Mouse (Mus musculus) hindbrain, embryonic 14.5 days (tissue): Measurements from ENCODE around the gene Slc16a3. TPM values are rescaled to one million over a fixed set of nuclear protein-coding genes. Genes with fewer than 3 reads are reported as not detected.

Experiments
- ATAC-seq: fragments of 200-750 bp; cut with Nextera tagmentation; 2 replicates; pipeline ENCODE4 v1.8.0; 2017; ENCODE audit warnings: moderate number of reproducible peaks, mild to moderate bottlenecking, moderate TSS enrichment, moderate library complexity; ENCODE audit not compliant: low FRiP score
- DNase-seq: peaks from one replicate; pipeline ENCODE4 v3.0.0-alpha.2; 2015; ENCODE audit warnings: low spot score
- H3K27ac ChIP-seq: fragments of 300-500 bp; sonication (generic); 2 replicates; pipeline ENCODE4 v1.5.1; 2014; ENCODE audit warnings: mild to moderate bottlenecking, moderate library complexity
- H3K27me3 ChIP-seq: fragments of 300-500 bp; sonication (generic); 2 replicates; pipeline ENCODE4 v1.6.1; 2014; ENCODE audit warnings: mild to moderate bottlenecking, low read length, mixed read lengths; ENCODE audit not compliant: control insufficient read depth, insufficient read depth
- H3K36me3 ChIP-seq: fragments of 300-500 bp; sonication (generic); replicated peaks from 2 replicates; pipeline ENCODE4 v1.6.1; 2014; ENCODE audit not compliant: control insufficient read depth, insufficient read depth
- H3K4me1 ChIP-seq: fragments of 300-500 bp; sonication (generic); replicated peaks from 2 replicates; pipeline ENCODE4 v1.6.1; 2014; ENCODE audit warnings: antibody characterized with exemption, low read length, mixed read lengths; ENCODE audit not compliant: control insufficient read depth, insufficient read depth
- H3K4me2 ChIP-seq: fragments of 300-500 bp; sonication (generic); replicated peaks from 2 replicates; pipeline ENCODE4 v1.6.1; 2014; ENCODE audit warnings: mild to moderate bottlenecking, moderate library complexity
- H3K4me3 ChIP-seq: fragments of 300-500 bp; sonication (generic); replicated peaks from 2 replicates; pipeline ENCODE4 v1.5.1; 2014; ENCODE audit warnings: mild to moderate bottlenecking, low read length
- H3K9ac ChIP-seq: fragments of 300-500 bp; sonication (generic); 2 replicates; pipeline ENCODE4 v1.6.1; 2014
- H3K9me3 ChIP-seq: fragments of 300-500 bp; sonication (generic); 2 replicates; pipeline ENCODE4 v1.6.1; 2016; ENCODE audit warnings: low read length; ENCODE audit not compliant: control insufficient read depth
- WGBS: fragments of 180-500 bp; shearing (Covaris S2); extraction: QIAGEN DNeasy Blood & Tissue Kit; methylation state at CpG from one replicate; pipeline ENCODE4 v1.1.7; 2014; 5-methylcytosine and 5-hydroxymethylcytosine counted together
- polyA plus RNA-seq: library from polyadenylated mRNA; unstranded; fragments of >200 nt; fragmentation: Nextera tagmentation; extraction: Ambion mirVana; gene quantifications from 2 replicates; pipeline ENCODE4 v1.2.1, GENCODE M21; 2014

The Slc16a3 gene
- polyA plus RNA-seq: 4.2 and 4.4 TPM in 2 replicates

GRCm38 (mm10) chr11:120948328-120948727 is at the start of gene Slc16a3:
Slc16a3 (plus strand) TSS chr11:120948480.
- H3K36me3 ChIP-seq: no peaks in the 10 kb centered on the region
- peak within 1 kb of the TSS; percentile 52 for H3K4me2 ChIP-seq
- WGBS: 31% methylated on average over 12 of the region's 12 CpGs
- H3K4me1 ChIP-seq: peaks cover 15% of the 10 kb centered on the region
- H3K27ac ChIP-seq: no peak within 1 kb of the TSS
- peak within 1 kb of the TSS; percentile 33 for H3K4me3 ChIP-seq
- no peak within 1 kb of the TSS; the same call in 1 of the 2 replicates for H3K9ac ChIP-seq
- ATAC-seq: no peak
- no peaks in the 10 kb centered on the region for H3K9me3 ChIP-seq
- peaks cover 28% of the 10 kb centered on the region for H3K27me3 ChIP-seq
- DNase-seq: no peak

- Histone ChIP-seq H3K27me3 (no peaks in the 10 kb centered on the region), H3K9me3 (no peaks in the 10 kb centered on the region), H3K9ac (no peak overlapping the region), H3K4me2 (no peak overlapping the region), H3K36me3 (peaks cover 36% of the 10 kb centered on the region), H3K27ac (no peak overlapping the region), H3K4me3 (no peak overlapping the region), H3K4me1 (no peaks in the 10 kb centered on the region)
- DNase-seq (no peak), ATAC-seq (no peak)
- WGBS: 91% methylated on average over 8 of the region's 8 CpGs
These were observed 47.7 kb upstream of the Slc16a3 start for GRCm38 (mm10) chr11:120900276-120901244.

- H3K4me3 ChIP-seq: no peak overlapping the region
- no peaks in the 10 kb centered on the region for H3K4me1 ChIP-seq
- H3K27me3 ChIP-seq: no peaks in the 10 kb centered on the region
- no peaks in the 10 kb centered on the region for H3K9me3 ChIP-seq
- ATAC-seq: no peak
- no peak overlapping the region for H3K4me2 ChIP-seq
- WGBS: 70% methylated on average over 21 of the region's 21 CpGs
- DNase-seq: no peak
- H3K9ac ChIP-seq: no peak overlapping the region
- peaks cover 26% of the 10 kb centered on the region for H3K36me3 ChIP-seq
- H3K27ac ChIP-seq: no peak overlapping the region
These were observed 46.4 kb upstream of the Slc16a3 start for GRCm38 (mm10) chr11:120901729-120902486.

- peaks cover 20% of the 10 kb centered on the region; the same call in 1 of the 2 replicates for H3K36me3 ChIP-seq
- no peak overlapping the region for H3K4me3 ChIP-seq
- ATAC-seq (no peak), DNase-seq (no peak)
- 53% methylated on average over 10 of the region's 10 CpGs for WGBS
- no peak overlapping the region for H3K4me2 ChIP-seq
- no peak overlapping the region for H3K9ac ChIP-seq
- no peaks in the 10 kb centered on the region for H3K27me3 ChIP-seq
- no peaks in the 10 kb centered on the region for H3K9me3 ChIP-seq
- H3K4me1 ChIP-seq: no peaks in the 10 kb centered on the region
- H3K27ac ChIP-seq: no peak overlapping the region
These were observed 45.7 kb upstream of the Slc16a3 start for GRCm38 (mm10) chr11:120902487-120903142.

- Histone ChIP-seq H3K9me3 (no peaks in the 10 kb centered on the region), H3K27me3 (no peaks in the 10 kb centered on the region), H3K4me1 (no peaks in the 10 kb centered on the region), H3K4me2 (no peak overlapping the region), H3K27ac (no peak overlapping the region), H3K9ac (no peak overlapping the region), H3K4me3 (no peak overlapping the region), H3K36me3 (peaks cover 15% of the 10 kb centered on the region; the same call in 1 of the 2 replicates)
- WGBS: 87% methylated on average over 24 of the region's 24 CpGs
- no peak for DNase-seq
- no peak for ATAC-seq
These were observed 45.0 kb upstream of the Slc16a3 start for GRCm38 (mm10) chr11:120903159-120903850.

- no peaks in the 10 kb centered on the region for H3K27me3 ChIP-seq
- WGBS: 95% methylated on average over 3 of the region's 3 CpGs
- H3K4me3 ChIP-seq: no peak overlapping the region
- no peak overlapping the region for H3K4me2 ChIP-seq
- no peak overlapping the region for H3K9ac ChIP-seq
- no peaks in the 10 kb centered on the region for H3K9me3 ChIP-seq
- no peaks in the 10 kb centered on the region for H3K4me1 ChIP-seq
- no peak overlapping the region for H3K27ac ChIP-seq
- no peak for ATAC-seq
- DNase-seq: no peak
- H3K36me3 ChIP-seq: peaks cover 15% of the 10 kb centered on the region; the same call in 1 of the 2 replicates
These were observed 43.7 kb upstream of the Slc16a3 start for GRCm38 (mm10) chr11:120904561-120904960.

GRCm38 (mm10) chr11:120905430-120905873 is 42.8 kb upstream of the Slc16a3 start:
- no peak overlapping the region for H3K27ac ChIP-seq
- H3K4me3 ChIP-seq: no peak overlapping the region
- no peak overlapping the region for H3K9ac ChIP-seq
- no peak overlapping the region for H3K4me2 ChIP-seq
- no peaks in the 10 kb centered on the region for H3K27me3 ChIP-seq
- WGBS: 14% methylated on average over 1 of the region's 1 CpGs
- H3K36me3 ChIP-seq: peaks cover 15% of the 10 kb centered on the region; the same call in 1 of the 2 replicates
- no peak for ATAC-seq
- DNase-seq: peak; percentile 70
- H3K4me1 ChIP-seq: no peaks in the 10 kb centered on the region
- no peaks in the 10 kb centered on the region for H3K9me3 ChIP-seq

- no peaks in the 10 kb centered on the region for H3K27me3 ChIP-seq
- no peak overlapping the region for H3K4me2 ChIP-seq
- no peak overlapping the region for H3K4me3 ChIP-seq
- WGBS: 98% methylated on average over 4 of the region's 4 CpGs
- H3K9ac ChIP-seq: no peak overlapping the region
- no peak for DNase-seq
- no peak for ATAC-seq
- H3K9me3 ChIP-seq: no peaks in the 10 kb centered on the region
- no peak overlapping the region for H3K27ac ChIP-seq
- no peaks in the 10 kb centered on the region for H3K4me1 ChIP-seq
- peaks cover 23% of the 10 kb centered on the region; the same call in 1 of the 2 replicates for H3K36me3 ChIP-seq
These were observed 34.5 kb upstream of the Slc16a3 start for GRCm38 (mm10) chr11:120913796-120914195.
